Mouse (Mus musculus) G1E (cell line): Measurements from ENCODE around the gene Gm2016.
"Not testable (repeated sequence)": the region's sequence is repeated elsewhere in the genome, so short reads cannot be mapped to it uniquely, and the experiment has no call there.

Experiments used
- CTCF ChIP-seq: IDR thresholded peaks from 2 replicates; pipeline ENCODE4 v1.5.1; 2012; ENCODE audit warnings: low read depth, low read length, inconsistent platforms, mixed read lengths
- GATA1 ChIP-seq: IDR thresholded peaks from 2 replicates; pipeline ENCODE4 v1.6.1; 2012; ENCODE audit warnings: borderline replicate concordance, low read length, inconsistent platforms, mixed read lengths
- POLR2AphosphoS5 ChIP-seq: IDR thresholded peaks from 2 replicates; pipeline ENCODE4 v1.6.1; 2012; ENCODE audit warnings: low read depth, low read length, inconsistent platforms; ENCODE audit not compliant: insufficient replicate concordance
- TAL1 ChIP-seq: conservative IDR thresholded peaks from 2 replicates; pipeline ENCODE4 v1.6.1; 2012; ENCODE audit warnings: low read depth, low read length, inconsistent platforms, mixed read lengths

DNA sequence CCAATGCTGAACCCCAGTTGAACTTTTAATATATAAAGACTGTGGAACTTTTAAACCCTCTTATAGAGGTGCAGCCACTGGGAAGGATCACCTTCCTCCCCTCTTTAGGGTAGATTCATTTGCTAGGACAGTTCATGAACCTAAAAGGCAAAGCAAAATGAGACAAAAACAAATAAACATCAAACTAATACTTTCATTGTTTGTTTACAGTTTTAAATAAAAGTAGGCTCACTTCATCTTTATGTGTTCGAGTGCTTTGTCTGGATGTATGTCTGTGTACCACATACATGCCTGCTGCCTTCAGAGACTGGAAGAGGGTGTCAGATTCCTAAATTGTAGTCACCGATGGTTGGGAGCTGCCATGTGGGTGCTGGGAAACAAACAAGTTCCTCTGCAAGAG, 31.6 kb upstream of the Gm2016 start, which contains the start of gene Gm2001:
- TF ChIP-seq TAL1, CTCF, GATA1, POLR2AphosphoS5: not testable (repeated sequence)
